Mouse (Mus musculus) ZHBTc4 (cell line): ENCODE measurements around the gene Itsn1.
A peak's percentile ranks its signal among the peaks of the same experiment; 100 is the strongest.

Experiments
- DNase-seq: peaks from one replicate; pipeline ENCODE4 v3.0.0-alpha.2; 2011; ENCODE audit warnings: low read depth, low spot score

Itsn1 gene

DNA sequence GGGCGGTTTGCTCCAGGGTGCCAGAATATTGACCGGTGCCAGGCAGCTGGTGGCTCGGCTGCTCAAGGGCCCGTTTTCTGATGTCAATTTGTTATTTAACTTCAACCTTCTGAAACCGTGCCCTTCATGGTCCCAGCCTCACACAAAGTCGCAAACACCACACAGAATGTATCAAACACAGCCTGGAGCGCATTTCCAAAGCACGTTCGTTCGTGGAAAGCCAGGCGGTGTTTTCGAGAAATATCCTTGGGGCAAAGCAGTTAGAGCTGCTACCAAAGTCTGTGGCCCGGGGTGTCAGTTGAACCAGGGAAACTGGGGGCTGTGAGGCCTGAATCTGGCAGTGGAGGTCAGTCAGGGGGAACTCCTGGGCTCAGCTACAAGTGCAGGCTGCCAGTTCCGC lies 213.1 kb downstream of the Itsn1 start:
- DNase-seq: no peak

DNA sequence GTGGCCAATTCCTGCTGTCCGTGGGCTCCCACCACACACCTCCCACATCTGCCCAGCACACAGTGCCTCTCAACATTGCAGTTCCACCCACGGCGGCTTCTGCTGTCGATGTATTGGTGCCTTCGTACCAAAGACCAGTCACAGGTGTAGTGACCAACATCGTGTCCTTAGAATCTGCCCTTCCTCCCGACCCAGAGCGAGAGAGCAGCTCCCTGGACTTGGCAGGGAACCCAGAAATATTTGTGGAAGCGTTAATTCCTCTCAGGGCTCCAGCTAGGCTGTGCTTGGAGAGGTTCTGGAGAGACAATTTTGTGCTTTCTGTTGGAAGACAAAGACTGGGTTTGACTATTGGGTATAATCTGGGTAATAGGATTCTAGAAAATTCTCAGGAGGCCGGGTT lies 217.2 kb downstream of the Itsn1 start:
- no peak for DNase-seq

DNA sequence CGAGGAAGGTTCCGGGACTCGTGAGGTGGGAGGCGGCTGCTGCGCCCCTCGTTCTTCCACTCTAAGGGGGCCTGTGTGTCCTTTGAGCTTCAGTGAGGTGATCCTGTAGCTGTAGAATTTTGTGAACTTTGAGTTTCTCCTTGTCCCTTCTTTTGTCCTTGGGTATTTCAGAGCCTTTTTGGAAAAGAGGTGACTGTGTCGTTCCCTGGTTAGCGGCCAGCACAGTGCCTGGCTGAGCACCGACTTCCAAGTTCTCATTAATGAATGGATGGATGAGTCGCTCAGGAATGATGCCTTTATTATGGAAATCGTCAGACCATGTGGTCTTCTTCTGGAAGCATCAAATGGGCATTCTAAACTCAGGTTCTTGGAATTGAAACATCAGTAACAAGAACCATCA lies 218.0 kb downstream of the Itsn1 start:
- DNase-seq: peak; percentile 51

DNA sequence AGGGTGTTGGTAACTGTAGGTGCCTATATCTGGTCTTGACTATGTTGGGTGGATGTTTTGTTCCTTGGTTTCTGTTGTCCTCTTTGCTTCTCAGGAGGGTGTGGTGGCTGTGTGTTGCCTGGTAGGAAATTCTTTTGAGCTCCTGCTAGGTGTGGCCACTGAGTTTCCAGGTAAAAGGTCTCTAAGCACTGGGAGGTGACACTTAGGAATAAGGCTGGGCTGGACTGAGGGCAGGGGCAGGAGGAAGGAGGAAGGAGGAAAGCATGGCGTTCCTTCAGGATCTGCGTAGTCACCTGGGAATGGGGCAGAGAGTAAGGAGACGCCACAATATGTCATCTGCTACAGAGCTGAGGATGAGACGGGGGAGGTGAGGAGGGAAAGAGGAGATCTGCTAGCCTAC lies 224.9 kb downstream of the Itsn1 start:
- no peak for DNase-seq

DNA sequence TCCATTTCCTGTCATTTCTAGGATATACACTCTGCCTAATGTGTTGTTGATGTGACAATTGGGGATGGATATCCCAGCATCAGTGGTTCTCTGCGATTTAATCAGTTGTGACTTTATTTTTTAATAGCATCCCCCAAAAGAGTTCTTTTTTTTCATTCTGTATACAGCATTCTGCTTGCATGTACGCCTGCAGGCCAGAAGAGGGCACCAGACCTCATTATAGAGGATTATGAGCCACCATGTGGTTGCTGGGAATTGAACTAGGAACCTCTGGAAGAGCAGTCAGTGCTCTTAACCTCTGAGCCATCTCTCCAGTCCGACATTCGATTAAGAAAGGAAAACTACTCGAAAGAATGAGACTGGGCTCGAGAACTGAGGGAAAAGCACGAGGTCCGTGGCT lies 225.7 kb downstream of the Itsn1 start:
- DNase-seq: peak; percentile 50

DNA sequence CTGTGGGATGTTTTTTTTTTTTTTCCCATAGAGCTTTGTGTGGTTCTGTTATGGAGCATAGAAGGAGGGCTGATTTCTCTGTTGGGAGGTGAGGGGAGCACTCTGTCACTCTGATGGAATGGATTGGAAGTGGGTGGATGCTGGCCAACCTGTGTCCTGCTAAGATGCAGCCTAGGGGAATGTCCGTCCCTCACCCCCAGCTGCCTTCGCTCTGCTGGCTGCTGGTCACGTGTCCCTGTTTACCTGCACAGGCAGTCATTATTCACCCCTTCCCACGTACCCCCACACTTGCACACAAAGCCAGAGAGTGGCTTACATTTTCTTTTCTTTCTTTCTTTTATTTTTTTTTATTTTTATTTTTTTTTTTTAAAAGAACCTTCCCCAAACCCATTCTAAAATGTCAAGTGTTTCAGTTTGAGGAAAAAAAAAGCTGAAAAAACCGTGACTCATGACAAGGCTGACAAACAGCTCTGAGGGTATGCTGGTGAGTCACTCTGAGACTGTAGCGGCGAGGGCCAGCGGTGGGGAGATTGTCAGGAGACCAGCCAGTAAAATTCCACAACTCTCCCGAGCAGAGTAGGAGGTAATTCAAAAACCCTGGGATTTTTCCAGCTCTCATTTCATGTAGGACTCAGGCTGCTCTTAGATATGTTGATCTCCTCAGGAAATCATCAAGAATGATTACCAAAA lies 233.3 kb downstream of the Itsn1 start:
- DNase-seq: no peak

DNA sequence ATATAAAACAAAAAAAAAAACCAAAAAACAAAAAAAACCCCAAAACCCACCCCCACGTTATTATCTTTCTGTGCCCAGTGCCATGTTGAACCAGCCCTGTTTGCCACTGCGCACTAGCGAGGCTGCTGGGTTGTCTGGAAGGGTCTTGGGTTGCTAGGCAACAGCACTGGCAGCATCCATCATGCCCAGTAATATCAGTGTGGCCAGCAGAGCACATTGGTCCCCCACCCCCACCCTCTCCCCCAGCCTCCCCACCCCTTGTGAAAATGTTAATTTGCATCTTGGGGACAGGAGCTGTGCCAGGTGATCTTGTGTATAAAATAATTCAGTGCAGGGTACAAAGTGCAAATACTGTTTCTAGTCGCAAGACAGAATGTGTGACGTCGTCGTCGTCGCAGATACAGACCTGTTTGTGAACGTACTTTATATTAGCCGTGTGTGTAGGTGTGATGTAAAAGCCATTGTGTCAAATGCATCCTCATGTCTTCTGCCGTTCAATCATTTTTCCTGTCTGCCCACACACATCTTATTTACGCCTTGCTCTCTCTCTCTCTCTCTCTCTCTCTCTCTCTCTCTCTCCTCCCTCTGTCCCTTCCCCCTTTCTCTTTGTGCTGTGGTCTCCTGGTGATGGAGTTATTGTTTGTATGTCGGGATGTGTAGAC lies 233.9 kb downstream of the Itsn1 start:
- DNase-seq: no peak

DNA sequence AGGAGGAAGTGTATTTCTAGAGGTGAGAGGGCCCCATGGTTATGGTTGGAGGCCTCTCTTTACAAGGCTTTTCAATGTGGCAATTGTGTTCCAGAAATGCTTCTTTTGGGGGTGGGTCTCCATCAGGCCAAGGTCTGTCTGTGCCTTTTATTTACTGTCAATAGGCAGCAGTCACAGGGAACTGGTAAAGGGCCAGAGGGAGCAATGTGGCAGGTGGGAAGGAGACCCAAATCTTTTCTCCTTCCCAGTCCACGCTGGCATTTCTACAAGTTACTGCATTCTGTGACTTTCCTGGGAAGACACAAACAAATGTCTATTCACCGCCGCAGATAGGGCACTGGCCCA lies 234.4 kb downstream of the Itsn1 start:
- DNase-seq: no peak

DNA sequence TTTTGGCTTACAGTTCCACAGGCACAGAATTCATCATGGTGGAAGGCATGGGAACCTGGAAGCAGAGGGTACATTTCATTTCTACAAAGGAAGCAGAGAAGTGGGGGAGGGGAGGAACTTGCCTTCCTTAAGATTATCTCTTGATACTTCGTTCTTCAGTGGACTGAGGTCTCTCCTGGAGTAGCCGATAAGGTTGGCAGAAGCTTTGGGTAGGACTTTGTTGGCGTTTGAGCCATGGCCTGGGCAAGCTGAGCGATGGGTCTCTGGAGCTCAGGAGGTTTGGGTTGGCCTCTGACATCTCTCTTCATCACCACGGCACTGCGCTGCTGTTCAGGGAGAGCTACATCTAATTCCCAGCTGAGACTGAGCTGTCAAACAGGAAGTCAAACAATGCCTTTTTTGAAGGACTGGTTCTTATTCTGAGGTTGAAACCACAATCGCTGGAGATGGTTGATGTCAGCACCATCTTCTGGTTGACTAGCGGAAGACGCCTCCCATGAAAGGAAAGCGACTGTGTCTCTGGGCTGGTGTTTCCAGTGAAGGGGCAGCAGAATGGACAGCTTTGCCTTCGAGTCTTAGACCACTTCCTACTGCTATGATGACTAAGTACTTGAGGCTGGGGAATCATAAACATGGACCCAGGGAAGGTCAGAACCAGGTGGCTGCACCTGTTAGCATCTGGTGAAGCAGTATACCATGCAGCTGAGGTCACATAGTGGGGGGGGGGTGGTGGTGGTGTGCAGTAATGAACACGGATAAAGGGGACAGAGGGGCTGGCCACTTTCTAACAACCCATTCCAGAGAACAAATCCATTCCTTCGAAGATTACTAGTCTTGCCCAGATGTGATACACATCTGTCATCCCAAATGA lies 235.5 kb downstream of the Itsn1 start:
- no peak for DNase-seq

DNA sequence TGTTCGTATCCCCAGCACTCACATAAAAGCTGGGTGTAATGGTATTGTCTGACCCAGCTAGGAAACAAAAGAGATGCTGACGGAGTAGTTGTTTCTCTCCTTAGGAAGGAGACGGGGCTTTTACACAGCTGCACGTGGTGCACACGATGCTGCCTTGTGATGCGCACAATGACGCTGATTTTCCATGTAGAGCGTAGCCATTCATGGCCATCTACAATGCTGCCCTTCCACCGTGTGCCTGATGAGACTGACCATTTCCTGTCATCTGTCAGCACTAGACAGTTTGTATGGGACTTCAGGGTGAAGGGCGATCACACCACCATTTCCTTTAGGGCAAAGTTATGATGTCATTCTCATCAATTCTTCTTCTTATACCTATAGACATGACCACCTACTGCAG lies 239.6 kb downstream of the Itsn1 start:
- no peak for DNase-seq

DNA sequence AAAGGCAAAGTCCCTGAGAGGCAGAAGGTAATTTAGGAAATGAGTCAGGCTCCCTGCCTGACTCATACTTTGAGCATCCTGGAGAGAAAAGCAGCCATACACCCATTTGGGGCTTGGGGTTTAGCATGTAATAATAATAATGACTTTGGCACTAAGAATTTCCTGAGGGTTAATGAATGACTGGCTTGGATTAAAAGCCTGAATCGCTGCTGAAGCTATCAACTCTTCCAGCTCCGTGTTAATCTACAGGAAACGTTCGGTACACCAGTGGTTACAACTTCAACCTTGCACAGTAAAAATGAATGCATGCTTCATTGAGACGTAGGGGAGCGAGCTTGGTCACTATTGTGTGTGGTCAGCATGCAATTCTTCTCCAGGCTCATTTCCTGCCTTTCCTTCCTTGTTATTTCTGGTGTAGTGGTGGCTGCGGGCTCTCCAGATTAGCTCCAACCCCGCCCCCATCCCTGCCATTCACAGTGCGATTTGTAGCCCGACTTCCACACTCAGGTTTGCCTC lies 240.5 kb downstream of the Itsn1 start:
- no peak for DNase-seq
